Comparison of ENCODE assay signal across 14 mouse cellular contexts in the genomic region with DNA sequence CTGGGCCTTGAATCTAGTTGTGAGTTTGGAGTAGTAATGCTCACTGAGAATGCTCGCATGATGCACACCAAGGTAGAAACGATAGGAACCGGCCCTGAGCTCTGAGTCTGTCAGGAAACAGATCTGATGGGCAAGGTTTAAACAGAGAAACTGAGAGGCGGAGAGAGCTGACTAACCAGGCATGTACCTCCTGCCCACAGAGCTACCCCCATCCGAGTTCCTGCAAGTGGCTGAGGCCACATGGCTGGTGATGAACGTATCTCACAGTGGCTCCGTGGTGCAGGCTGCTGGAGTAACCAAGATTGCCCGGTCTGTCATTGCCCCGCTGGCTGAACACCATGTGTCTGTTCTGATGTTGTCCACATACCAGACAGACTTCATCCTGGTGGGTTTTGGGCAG. TPM values are rescaled to one million over a fixed set of nuclear protein-coding genes. Genes with fewer than 3 reads are reported as not detected.
"Had no signal": no experiment of that assay in that cellular context is flagged by ENCODE, and none has a peak within 500 bp of the region (broad histone marks: within the 10 kb centered on the region; RNA-seq: fewer than 3 reads in every experiment).

No protein-coding gene starts in this region.

- H3K27me3 ChIP-seq: limb, embryonic 15.5 days had no signal

- H3K4me2 ChIP-seq: midbrain, embryonic 11.5 days had no signal

- H3K27ac ChIP-seq: kidney, postnatal 0 days; liver, embryonic 12.5 days; macrophage; neural tube, embryonic 13.5 days had no signal

- H3K9ac ChIP-seq: limb, embryonic 15.5 days; liver, embryonic 12.5 days; lung, embryonic 14.5 days; neural tube, embryonic 13.5 days had no signal

- ATAC-seq: liver, embryonic 12.5 days; midbrain, embryonic 16.5 days had no signal

- H3K4me3 ChIP-seq: liver, embryonic 12.5 days; neural tube, embryonic 13.5 days had no signal

- H3K9me3 ChIP-seq: limb, embryonic 15.5 days; liver, embryonic 12.5 days; neural tube, embryonic 13.5 days had no signal

RNA-seq across cellular contexts. Expression of a gene that starts 16.3 kb away (rescaled TPM):
- total RNA-seq: layer of hippocampus, adult 18-20 months; layer of hippocampus, postnatal 14 days; left cerebral cortex, postnatal 14 days had no signal
- polyA plus RNA-seq: limb, embryonic 11.5 days; lung, embryonic 14.5 days; midbrain, embryonic 11.5 days; neural tube, embryonic 13.5 days; stomach, embryonic 14.5 days had no signal

RNA-seq across cellular contexts. Expression of a gene that starts 37.4 kb away (rescaled TPM):
- polyA plus RNA-seq: liver, embryonic 12.5 days; liver, embryonic 16.5 days; midbrain, embryonic 11.5 days; neural tube, embryonic 13.5 days had no signal
